Mouse (Mus musculus) stomach, postnatal 0 days (tissue): ENCODE results near the gene Pde4dip.

Experiments used
- CTCF ChIP-seq: IDR thresholded peaks from 2 replicates; pipeline ENCODE4 v1.5.1; 2016; ENCODE audit warnings: antibody characterized with exemption, low read depth, mild to moderate bottlenecking, moderate library complexity
- EP300 ChIP-seq: optimal IDR thresholded peaks from 2 replicates; pipeline ENCODE3; 2016; ENCODE audit warnings: antibody characterized with exemption

DNA sequence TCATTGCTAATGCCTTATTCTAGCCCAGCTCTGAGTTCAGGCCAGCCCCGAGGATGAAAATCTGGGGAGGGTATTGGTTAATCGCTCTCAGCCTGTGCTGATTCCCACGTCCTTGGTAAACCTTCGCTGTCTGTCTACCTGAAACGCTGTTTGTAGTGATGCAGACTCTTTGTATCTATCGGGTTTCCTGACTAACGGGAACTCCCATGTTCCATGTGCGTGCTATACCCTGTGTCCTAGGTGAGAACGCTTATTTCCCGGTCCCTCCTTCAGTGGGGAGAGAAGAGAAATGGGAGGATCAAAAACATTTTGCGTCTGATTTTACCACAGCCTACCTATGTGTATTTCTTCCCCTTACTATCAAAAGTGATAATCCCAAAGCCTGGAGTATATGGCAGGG, 44.3 kb upstream of the Pde4dip start:
- TF ChIP-seq CTCF: no peak
- TF ChIP-seq EP300: no peak
